Mouse (Mus musculus): ENCODE measurements around the gene Hoxa9.

GRCm38 (mm10) chr6:52218643-52219215 is 12.2 kb downstream of the Hoxa9 start:
- TF ChIP-seq POLR2A (IDR thresholded peaks at IDR 0.05; ENCODE audit: insufficient read length, low read depth) = no peak
- no peak for TF ChIP-seq CEBPB (IDR thresholded peaks at IDR 0.05; ENCODE audit: insufficient read depth, poor library complexity, severe bottlenecking)
- no peak for TF ChIP-seq TCF12 (IDR thresholded peaks at IDR 0.05; ENCODE audit: insufficient read depth, poor library complexity, severe bottlenecking)
- TF ChIP-seq E2F4 (IDR thresholded peaks at IDR 0.05; ENCODE audit: insufficient read depth) = no peak
- TF ChIP-seq TCF3 (IDR thresholded peaks at IDR 0.05; ENCODE audit: insufficient read length, low read depth) = no peak
- TF ChIP-seq MAX (IDR thresholded peaks at IDR 0.05; ENCODE audit: low read depth) = no peak
